Mouse (Mus musculus) midbrain, postnatal 0 days (tissue): ENCODE results near the gene Trabd2b. TPM values are rescaled to one million over a fixed set of nuclear protein-coding genes. Genes with fewer than 3 reads are reported as not detected.

ENCODE experiments used
- ATAC-seq: fragments of 200-750 bp; cut with Nextera tagmentation; 2 replicates; pipeline ENCODE4 v1.8.0; 2017; ENCODE audit warnings: moderate number of reproducible peaks, mild to moderate bottlenecking, moderate TSS enrichment, moderate library complexity; ENCODE audit not compliant: low FRiP score
- DNase-seq: peaks from one replicate; pipeline ENCODE4 v3.0.0-alpha.2; 2015; ENCODE audit warnings: low spot score
- H3K27ac ChIP-seq: fragments of 300-500 bp; sonication (generic); 2 replicates; pipeline ENCODE4 v1.5.1; 2014; ENCODE audit warnings: low read depth, mild to moderate bottlenecking, low read length, mixed read lengths
- H3K27me3 ChIP-seq: fragments of 300-500 bp; sonication (generic); 2 replicates; pipeline ENCODE4 v1.6.1; 2014; ENCODE audit warnings: low read length, control low read depth, mixed read lengths; ENCODE audit not compliant: insufficient read depth
- H3K36me3 ChIP-seq: fragments of 300-500 bp; sonication (generic); 2 replicates; pipeline ENCODE4 v1.6.1; 2014; ENCODE audit warnings: low read length, control low read depth, mixed read lengths; ENCODE audit not compliant: insufficient read depth
- H3K4me1 ChIP-seq: fragments of 300-500 bp; sonication (generic); 2 replicates; pipeline ENCODE4 v1.6.1; 2014; ENCODE audit warnings: mild to moderate bottlenecking, control low read depth, antibody characterized with exemption, low read length, mixed read lengths; ENCODE audit not compliant: insufficient read depth
- H3K4me2 ChIP-seq: fragments of 300-500 bp; sonication (generic); 2 replicates; pipeline ENCODE4 v1.6.1; 2014; ENCODE audit warnings: low read depth, mild to moderate bottlenecking, low read length, mixed read lengths; ENCODE audit not compliant: poor library complexity, severe bottlenecking
- H3K4me3 ChIP-seq: fragments of 300-500 bp; sonication (generic); 2 replicates; pipeline ENCODE4 v1.5.1; 2014; ENCODE audit warnings: low read depth, mild to moderate bottlenecking, low read length, moderate library complexity
- H3K9ac ChIP-seq: fragments of 300-500 bp; sonication (generic); replicated peaks from 2 replicates; pipeline ENCODE4 v1.6.1; 2014; ENCODE audit warnings: mild to moderate bottlenecking, low read length, moderate library complexity, mixed read lengths; ENCODE audit not compliant: poor library complexity, severe bottlenecking
- H3K9me3 ChIP-seq: fragments of 300-500 bp; sonication (generic); 2 replicates; pipeline ENCODE4 v1.6.1; 2016; ENCODE audit warnings: low read length, control low read depth
- CTCF ChIP-seq: IDR thresholded peaks from 2 replicates; pipeline ENCODE4 v1.5.1; 2016; ENCODE audit warnings: antibody characterized with exemption, mild to moderate bottlenecking
- WGBS: fragments of 180-500 bp; shearing (Covaris S2); extraction: QIAGEN DNeasy Blood & Tissue Kit; methylation state at CpG from one replicate; pipeline ENCODE4 v1.1.7; 2014; 5-methylcytosine and 5-hydroxymethylcytosine counted together
- polyA plus RNA-seq: library from polyadenylated mRNA; unstranded; fragments of >200 nt; fragmentation: Nextera tagmentation; extraction: Ambion mirVana; gene quantifications from 2 replicates; pipeline ENCODE4 v1.2.1, GENCODE M21; 2015
- total RNA-seq: library from RNA; depleted of rRNA; stranded (reverse); fragments of >200 nt; gene quantifications from 2 replicates; pipeline ENCODE4 v1.2.3, GENCODE M21; 2014; rRNA removed

The Trabd2b gene
- total and polyA plus RNA-seq, 2 experiments from 2014 or later: 0.48 to 1.8 TPM

GRCm38 (mm10) chr4:114651007-114651406 lies 244.5 kb downstream of the Trabd2b start:
- no peaks in the 10 kb centered on the region for H3K4me1 ChIP-seq
- no peak overlapping the region for H3K4me2 ChIP-seq
- peaks cover 12% of the 10 kb centered on the region for H3K27me3 ChIP-seq
- H3K4me3 ChIP-seq: no peak overlapping the region
- no peaks in the 10 kb centered on the region for H3K36me3 ChIP-seq
- ATAC-seq (0 out of 2 replicates have a peak, but pooled peaks have one; percentile 18), DNase-seq (no peak)
- no peak overlapping the region for H3K27ac ChIP-seq
- 54% methylated on average over 3 of the region's 3 CpGs for WGBS
- no peak for TF ChIP-seq CTCF
- no peaks in the 10 kb centered on the region for H3K9me3 ChIP-seq
- H3K9ac ChIP-seq: no peak overlapping the region

DNA sequence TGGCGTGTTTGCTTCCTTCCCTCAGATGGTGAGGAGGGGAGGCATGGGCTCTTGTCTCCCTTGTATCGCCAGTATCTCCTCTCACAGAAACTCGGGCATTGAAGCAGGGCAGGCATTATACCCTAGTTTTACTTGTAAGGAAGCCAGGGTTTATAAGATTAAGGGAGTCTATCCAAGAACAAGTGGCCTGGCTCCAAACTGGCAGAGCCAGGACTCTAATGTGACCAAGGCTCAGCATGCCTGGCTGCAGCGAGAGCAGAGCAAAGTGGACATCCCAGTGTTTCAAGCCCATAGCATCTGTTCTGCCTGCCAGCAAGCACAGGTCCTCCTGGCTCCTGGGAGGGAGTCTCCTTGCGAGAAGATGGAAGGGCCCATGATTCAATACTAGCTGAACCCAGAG lies 245.1 kb downstream of the Trabd2b start:
- no peaks in the 10 kb centered on the region for H3K4me1 ChIP-seq
- H3K4me2 ChIP-seq: no peak overlapping the region
- no peaks in the 10 kb centered on the region for H3K36me3 ChIP-seq
- no peak for TF ChIP-seq CTCF
- 66% methylated on average over 5 of the region's 5 CpGs for WGBS
- peak; percentile 60 for DNase-seq
- no peaks in the 10 kb centered on the region for H3K9me3 ChIP-seq
- no peak overlapping the region for H3K9ac ChIP-seq
- no peak for ATAC-seq
- H3K27ac ChIP-seq: no peak overlapping the region
- H3K4me3 ChIP-seq: no peak overlapping the region
- H3K27me3 ChIP-seq: peaks cover 12% of the 10 kb centered on the region

DNA sequence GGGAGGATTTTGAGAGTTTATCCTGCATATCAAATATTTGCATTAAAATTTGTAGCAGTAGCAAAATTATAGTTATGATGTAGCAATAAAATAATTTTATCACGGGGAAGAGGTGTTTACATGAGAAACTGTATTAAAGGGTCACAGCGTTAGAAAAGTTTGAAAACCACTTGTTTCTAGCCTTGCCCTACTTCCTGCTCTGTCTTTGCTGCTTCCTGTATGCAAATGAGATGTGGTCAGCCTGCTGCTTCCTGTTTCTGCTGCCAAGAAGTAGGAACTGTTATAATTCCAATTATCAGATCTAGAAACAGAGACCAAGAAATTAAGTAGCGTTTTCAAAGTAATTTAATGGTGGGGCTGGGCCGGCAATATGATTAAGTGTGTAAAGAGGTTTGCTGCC lies 245.9 kb downstream of the Trabd2b start:
- no peak overlapping the region for H3K4me2 ChIP-seq
- 92% methylated on average over 4 of the region's 4 CpGs for WGBS
- TF ChIP-seq CTCF: no peak
- H3K4me1 ChIP-seq: no peaks in the 10 kb centered on the region
- no peak overlapping the region for H3K27ac ChIP-seq
- DNase-seq (no peak), ATAC-seq (no peak)
- H3K27me3 ChIP-seq: peaks cover 10% of the 10 kb centered on the region
- no peaks in the 10 kb centered on the region for H3K36me3 ChIP-seq
- H3K4me3 ChIP-seq: no peak overlapping the region
- no peak overlapping the region for H3K9ac ChIP-seq
- H3K9me3 ChIP-seq: no peaks in the 10 kb centered on the region

GRCm38 (mm10) chr4:114657933-114658332 lies 251.4 kb downstream of the Trabd2b start:
- ATAC-seq (no peak), DNase-seq (no peak)
- H3K27me3 ChIP-seq: peaks cover 5% of the 10 kb centered on the region; the same call in 1 of the 2 replicates
- no peaks in the 10 kb centered on the region for H3K4me1 ChIP-seq
- no peak overlapping the region for H3K4me2 ChIP-seq
- 85% methylated on average over 2 of the region's 2 CpGs for WGBS
- H3K27ac ChIP-seq: no peak overlapping the region
- no peaks in the 10 kb centered on the region for H3K36me3 ChIP-seq
- H3K4me3 ChIP-seq: no peak overlapping the region
- H3K9me3 ChIP-seq: no peaks in the 10 kb centered on the region
- no peak overlapping the region for H3K9ac ChIP-seq
- no peak for TF ChIP-seq CTCF

DNA sequence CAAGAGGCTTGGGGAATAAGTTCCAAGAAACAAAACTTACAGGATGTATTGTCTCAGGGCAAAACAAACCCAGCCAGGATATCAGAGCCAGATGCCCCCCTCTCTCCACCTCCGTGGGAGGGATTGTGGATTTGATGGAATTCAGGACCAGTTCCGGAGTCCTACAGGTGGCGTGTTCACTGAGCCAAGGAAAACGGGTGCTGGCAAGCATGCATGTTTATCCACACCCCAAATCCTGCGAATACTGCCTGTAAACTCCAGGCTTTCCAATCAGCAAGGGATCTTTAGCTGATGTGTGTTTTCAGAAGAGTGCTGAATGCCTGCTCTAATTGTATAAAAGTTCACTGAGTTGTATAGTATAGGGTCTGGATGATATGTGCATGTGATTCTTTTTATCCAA lies 253.4 kb downstream of the Trabd2b start:
- no peaks in the 10 kb centered on the region for H3K4me1 ChIP-seq
- peaks cover 5% of the 10 kb centered on the region; the same call in 1 of the 2 replicates for H3K27me3 ChIP-seq
- no peak overlapping the region for H3K9ac ChIP-seq
- ATAC-seq (no peak), DNase-seq (no peak)
- no peak overlapping the region for H3K27ac ChIP-seq
- no peaks in the 10 kb centered on the region for H3K9me3 ChIP-seq
- no peaks in the 10 kb centered on the region for H3K36me3 ChIP-seq
- no peak overlapping the region for H3K4me3 ChIP-seq
- H3K4me2 ChIP-seq: no peak overlapping the region
- 62% methylated on average over 5 of the region's 5 CpGs for WGBS
- TF ChIP-seq CTCF: no peak

- Histone ChIP-seq H3K4me3 (no peak overlapping the region), H3K27ac (no peak overlapping the region), H3K9ac (no peak overlapping the region), H3K36me3 (no peaks in the 10 kb centered on the region), H3K4me2 (no peak overlapping the region), H3K4me1 (peaks cover 4% of the 10 kb centered on the region; the same call in 1 of the 2 replicates), H3K9me3 (no peaks in the 10 kb centered on the region), H3K27me3 (peaks cover 34% of the 10 kb centered on the region)
- TF ChIP-seq CTCF: no peak
- WGBS: 72% methylated on average over 9 of the region's 9 CpGs
- DNase-seq (no peak), ATAC-seq (no peak)
These were observed 257.8 kb downstream of the Trabd2b start for GRCm38 (mm10) chr4:114664063-114665036.

Other genes with a start within 250 kb of the Trabd2b start
- gene Skint11, start 243.3 kb upstream of the Trabd2b start, total RNA-seq: not detected in 2 replicates
- not detected in 2 replicates for gene Skint11, start 243.3 kb upstream of the Trabd2b start, polyA plus RNA-seq